Mouse (Mus musculus) CH12F3 (cell line): ENCODE measurements around the gene Vwc2l.

Experiments
- in situ Hi-C: fragments of 300-500 bp; cut with MboI; formaldehyde crosslinking; loops from 2 replicates; pipeline ENCODE4 v1.14.3; 2020; ENCODE audit warnings: low sequenced_read_pairs

Vwc2l gene

GRCm38 (mm10) chr1:70907366-70907765, 181.9 kb downstream of the Vwc2l start:
- in situ Hi-C loops, result no loop called here

- in situ Hi-C loops, result no loop called here
Measured at GRCm38 (mm10) chr1:70911235-70911634, 185.7 kb downstream of the Vwc2l start.

GRCm38 (mm10) chr1:70913071-70913470, 187.6 kb downstream of the Vwc2l start:
- in situ Hi-C loops, result no loop called here

GRCm38 (mm10) chr1:70918173-70919036, 192.9 kb downstream of the Vwc2l start:
- in situ Hi-C loops, result no loop called here

- in situ Hi-C loops, result no loop called here
Measured at GRCm38 (mm10) chr1:70933016-70933415, 207.5 kb downstream of the Vwc2l start.
